Mouse (Mus musculus): ENCODE data around the gene Gm815. TPM values are rescaled to one million over a fixed set of nuclear protein-coding genes. Genes with fewer than 3 reads are reported as not detected.

The Gm815 gene
- not detected in 2 replicates for polyA plus RNA-seq (2015; fragmentation: Nextera tagmentation; extraction: Ambion mirVana)

GRCm38 (mm10) chr19:26885616-26886015, at the start of gene Gm815:
TSS of gene Gm815 (plus strand) at chr19:26885881.

Data from spleen, postnatal 0 days (tissue).